Mouse (Mus musculus): ENCODE data around the gene Ccdc65.
A peak's percentile ranks its signal among the peaks of the same experiment; 100 is the strongest.

- no peak for TF ChIP-seq CTCF (IDR thresholded peaks at IDR 0.05; ENCODE audit: control insufficient read depth, insufficient read depth, insufficient replicate concordance, low read depth, low read length)
- 0 out of 2 replicates have a peak, but pooled peaks have one; percentile 14 for TF ChIP-seq POLR2A (IDR thresholded peaks at IDR 0.05; ENCODE audit: control insufficient read depth, low read depth, low read length)
Observed at GRCm38 (mm10) chr15:98753021-98753423, 45.0 kb downstream of the Ccdc65 start.

All from testis, adult 2 months (tissue).